Mouse (Mus musculus) bone marrow macrophage, adult 2 months (primary cell): Measurements from ENCODE around the gene Il4.

Experiments
- CTCF ChIP-seq: IDR thresholded peaks from 2 replicates; pipeline ENCODE4 v1.5.1; 2012; ENCODE audit warnings: low read depth, mild to moderate bottlenecking, low read length, moderate library complexity
- POLR2A ChIP-seq: IDR thresholded peaks from 2 replicates; pipeline ENCODE4 v1.6.1; 2012; ENCODE audit warnings: mild to moderate bottlenecking, low read depth, low read length, borderline replicate concordance

GRCm38 (mm10) chr11:53583151-53583550 lies 35.3 kb downstream of the Il4 start:
- no peak for TF ChIP-seq CTCF
- TF ChIP-seq POLR2A, result no peak
